Mouse (Mus musculus) MEL-GATA-1-ER (cell line): ENCODE measurements around the gene Neu2.

ENCODE experiments used
- DNase-seq: peaks from one replicate; pipeline ENCODE4 v3.0.0-alpha.2; 2012; ENCODE audit warnings: low read depth; ENCODE audit errors: extremely low read depth

Gene Neu2

DNA sequence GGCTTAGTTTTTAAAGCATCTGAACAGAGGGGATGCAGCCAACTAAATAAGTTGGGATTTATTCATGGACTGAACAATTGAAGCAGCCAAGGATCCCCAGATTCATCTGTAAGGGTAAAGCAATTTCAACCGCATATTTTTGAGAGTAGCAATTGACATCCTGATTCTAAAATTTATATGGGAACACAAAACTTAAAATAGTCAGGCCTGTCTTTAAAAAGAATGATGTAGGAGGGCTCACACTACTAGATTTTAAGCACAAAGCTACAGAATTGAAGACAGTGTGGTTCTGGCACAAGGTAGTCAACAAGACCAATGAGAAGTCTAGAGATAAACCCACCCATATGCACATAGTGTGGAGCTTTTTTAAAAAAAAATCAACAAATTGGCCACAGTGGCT, 27.3 kb downstream of the Neu2 start:
- no peak for DNase-seq

DNA sequence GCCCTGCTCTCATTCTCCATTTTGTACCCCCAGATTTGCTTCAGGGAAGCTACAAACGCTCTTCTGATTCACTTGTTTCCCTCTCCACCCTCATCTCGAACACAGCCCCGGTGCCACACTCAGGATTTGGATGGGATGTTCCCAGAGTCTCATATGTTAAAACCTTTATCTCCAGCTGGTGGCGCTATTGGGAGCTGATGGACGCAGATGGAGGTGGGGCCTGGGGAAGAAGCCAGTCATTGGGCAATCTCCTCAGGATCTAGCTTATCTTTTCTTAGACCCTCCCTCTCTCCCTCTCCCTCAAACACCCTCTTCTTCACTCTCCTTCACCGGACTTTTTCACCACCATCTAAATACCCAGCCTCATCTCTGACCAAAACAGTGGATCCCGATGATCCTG, 31.9 kb downstream of the Neu2 start:
- peak; percentile 7 for DNase-seq

DNA sequence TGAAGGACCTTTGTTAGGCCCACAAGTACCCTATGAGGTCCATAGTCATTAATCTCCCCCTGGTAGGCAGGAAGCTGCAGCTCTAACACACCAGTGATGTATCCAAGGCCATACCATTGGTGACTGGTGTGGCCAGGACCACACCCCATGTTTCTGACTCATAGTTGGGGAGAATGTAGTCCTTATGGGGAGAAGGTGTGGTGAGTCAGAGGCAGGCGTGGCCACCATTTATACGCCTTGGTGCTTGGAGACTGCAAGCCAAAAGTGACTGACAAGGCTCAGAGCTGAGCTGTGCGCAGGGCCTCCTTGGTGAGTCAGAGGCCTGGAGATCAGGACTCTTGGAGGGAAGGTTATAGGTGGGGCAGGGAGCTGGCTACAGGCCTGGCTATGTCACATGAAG, 41.3 kb downstream of the Neu2 start:
- peak; percentile 4 for DNase-seq

DNA sequence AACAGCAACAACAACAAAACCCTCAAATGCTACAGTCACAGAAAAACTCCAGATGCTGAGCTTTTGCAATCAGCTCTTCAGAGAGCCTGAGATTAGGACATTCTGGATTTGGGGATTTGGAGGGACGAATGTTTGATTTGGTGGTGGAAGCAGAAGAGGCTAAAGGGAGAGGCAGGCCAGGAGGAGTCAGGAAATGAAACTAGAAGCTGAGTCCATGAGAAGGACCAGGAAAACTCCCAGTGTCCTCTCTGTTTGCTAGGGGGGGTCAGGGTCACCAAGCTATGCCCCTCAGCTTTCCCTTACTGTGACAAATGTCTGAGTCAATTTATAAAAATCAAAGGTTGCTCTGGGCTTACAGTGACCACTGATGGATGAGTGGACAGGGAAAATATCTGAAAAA, 43.9 kb downstream of the Neu2 start:
- DNase-seq = no peak

DNA sequence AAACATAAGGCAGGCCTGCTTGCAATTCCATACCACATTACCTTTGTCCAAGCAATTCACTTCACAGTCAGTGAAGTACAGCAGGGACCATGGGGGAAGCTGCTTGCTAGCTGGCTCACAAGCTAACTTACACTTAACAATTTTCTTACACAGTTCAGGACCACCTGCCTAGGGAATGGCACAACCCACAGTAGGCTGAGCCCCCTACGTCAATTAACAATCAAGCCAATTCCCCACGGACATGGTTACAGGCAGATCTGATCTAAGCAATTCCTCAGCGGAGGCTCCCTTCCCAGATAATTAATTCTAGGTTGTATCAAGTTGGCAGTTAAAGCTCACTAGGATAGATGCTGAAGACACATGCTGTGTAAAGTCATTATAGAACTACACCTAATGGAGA, 53.3 kb downstream of the Neu2 start:
- no peak for DNase-seq

DNA sequence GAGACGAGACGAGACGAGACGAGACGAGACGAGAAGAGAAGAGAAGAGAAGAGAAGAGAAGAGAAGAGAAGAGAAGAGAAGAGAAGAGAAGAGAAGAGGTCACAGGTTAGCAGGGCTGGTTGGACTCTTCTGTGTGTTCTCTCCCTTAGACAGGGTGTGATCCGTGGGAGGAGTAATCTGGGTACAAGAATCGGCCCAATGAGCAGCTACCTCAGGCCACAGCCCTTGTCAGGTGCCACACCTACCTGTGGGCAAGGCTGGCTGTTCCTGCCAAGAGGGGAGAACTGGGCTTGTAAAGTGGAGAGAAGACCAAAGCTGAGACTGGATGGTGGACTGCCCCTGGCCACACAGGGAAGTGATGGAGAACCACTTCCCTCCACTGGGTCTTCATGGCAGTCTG, 56.1 kb downstream of the Neu2 start:
- no peak for DNase-seq

DNA sequence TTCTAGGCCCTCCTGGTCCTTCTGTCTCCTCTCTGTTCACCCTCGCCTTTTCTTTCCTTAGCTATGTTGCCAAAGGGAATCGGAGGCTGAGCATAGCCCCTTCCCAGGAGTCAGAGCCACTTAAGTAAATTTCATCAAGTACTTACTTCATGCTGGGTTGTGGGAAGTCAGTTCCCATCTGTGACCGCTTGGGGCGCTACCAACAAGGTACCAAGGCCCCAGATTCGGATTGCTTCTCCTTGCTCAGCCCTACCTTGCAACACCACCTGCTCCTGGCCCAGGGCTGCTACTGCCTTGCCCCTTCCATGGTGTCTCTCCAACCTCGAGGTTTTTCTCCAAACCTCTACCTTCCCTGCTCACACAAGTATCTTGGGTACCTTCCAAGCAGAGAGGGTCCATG, 58.7 kb downstream of the Neu2 start:
- peak; percentile 23 for DNase-seq

DNA sequence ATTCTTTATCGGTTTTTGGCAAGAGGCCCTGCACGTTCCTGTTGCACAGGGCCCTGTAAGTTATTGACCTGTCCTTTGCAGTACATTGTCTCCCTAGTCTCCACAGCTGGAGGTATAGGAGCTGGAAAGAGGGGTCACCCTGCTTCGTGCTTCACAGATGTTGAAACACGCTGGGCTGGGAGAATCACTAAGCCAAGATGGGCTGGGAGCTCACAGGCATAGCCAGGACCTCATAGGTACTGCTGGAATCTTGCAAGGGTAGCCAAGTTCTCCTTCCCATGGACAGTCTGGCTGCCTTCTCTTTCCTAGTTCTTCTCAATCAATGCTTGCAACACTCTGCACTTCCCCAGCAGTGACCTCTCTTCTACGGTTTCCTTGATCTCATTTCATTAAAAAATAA, 63.6 kb downstream of the Neu2 start:
- no peak for DNase-seq

DNA sequence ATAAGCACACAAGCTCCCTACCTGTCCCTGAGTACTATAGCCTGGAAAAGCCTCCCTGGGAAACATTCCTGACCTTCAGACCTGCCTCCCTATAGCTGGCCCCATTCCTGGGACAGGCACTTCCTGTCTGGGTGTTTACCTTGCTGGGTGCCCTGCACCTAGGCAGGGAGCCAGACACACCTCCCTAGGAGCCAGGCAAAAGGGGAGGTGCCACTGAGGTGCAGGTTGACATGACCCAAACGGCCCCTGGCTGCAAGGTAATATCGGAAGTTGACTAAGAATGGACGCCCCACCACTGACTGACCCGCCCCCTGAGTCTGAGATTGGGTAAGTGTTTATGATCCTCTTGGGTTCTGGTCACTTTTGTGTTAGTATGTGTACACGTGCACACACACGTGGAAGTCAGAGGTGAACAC, 64.1 kb downstream of the Neu2 start, which contains the start of gene Ngef:
Gene Ngef, minus strand, starts transcription at position 71 of the 416 bp plus-strand sequence.
- no peak for DNase-seq

DNA sequence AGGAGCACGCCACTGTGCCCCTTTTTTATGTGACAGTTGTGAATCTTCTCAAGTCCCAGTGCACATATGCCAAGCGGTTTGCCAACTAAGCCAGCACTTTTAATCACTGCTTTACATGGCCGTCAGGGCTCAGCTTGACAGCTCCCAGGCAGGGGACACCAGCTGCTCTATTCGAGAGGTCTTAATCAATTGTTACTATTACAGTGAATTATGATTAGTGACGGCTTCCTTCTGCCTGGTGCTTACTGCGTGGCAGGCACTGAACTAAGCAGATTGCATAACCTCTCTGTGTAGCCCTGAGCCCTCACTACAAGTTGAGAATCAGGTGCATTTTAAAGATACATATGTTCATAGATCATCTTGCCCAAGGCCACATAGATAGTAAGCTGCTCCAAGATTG, 64.7 kb downstream of the Neu2 start:
- DNase-seq = no peak

DNA sequence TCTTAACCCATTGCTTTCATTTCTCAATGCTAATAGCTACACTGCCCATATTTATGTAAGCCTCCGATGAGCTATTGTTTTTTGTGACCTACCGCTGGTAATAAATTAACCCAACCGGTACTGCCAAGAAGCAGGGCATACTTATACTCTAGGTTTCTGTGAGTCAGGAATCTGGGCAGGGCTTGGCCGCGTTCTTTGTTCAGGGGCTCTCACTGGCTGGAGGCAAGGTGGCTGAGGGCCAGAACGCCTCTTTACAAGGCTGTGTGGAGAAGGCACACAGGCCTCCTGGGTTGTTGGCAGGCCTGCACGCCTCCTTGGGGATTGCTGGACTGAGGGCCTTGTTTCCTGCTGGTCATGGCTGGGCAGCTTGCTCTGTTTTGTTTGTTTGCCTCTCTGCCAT, 65.1 kb downstream of the Neu2 start:
- no peak for DNase-seq

DNA sequence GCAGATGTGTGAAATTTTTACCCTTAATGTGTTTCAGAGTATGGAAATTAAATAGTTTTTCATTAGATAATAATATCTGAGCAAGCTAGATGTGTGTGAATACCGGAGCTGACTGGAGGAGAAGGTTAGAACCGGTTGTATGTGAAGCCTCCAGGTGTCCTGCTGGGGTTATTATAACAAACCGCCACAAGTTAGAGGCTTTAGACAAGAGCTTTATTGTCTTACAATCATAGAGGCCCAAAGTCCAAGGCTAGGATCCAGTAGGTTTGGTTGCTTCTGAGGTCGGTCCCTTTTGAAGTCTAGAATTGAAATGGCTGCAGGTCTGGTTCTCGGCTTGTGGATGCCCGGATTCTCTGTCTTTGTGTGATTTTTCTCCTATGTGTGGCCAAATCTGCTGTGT, 69.3 kb downstream of the Neu2 start:
- no peak for DNase-seq

DNA sequence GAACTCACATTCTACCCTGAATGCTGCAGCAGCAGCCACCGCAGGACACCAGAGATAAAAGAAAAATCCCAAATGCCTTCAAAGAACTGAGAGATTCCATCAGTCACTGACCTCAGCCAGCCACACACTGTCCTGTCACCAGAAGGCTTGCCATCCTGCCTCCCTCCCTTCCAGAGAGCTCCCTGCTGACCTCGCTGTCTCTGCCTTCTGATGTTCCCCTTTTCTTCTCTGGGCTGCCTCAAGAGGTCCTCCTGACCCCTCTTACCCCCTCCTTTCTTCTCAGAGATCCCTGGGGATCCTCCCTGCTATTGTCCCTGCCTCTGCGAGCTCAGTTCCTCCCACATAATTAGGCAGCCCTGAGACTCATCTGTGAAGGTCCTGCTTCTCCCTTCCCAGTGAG, 71.1 kb downstream of the Neu2 start:
- peak; percentile 1 for DNase-seq

DNA sequence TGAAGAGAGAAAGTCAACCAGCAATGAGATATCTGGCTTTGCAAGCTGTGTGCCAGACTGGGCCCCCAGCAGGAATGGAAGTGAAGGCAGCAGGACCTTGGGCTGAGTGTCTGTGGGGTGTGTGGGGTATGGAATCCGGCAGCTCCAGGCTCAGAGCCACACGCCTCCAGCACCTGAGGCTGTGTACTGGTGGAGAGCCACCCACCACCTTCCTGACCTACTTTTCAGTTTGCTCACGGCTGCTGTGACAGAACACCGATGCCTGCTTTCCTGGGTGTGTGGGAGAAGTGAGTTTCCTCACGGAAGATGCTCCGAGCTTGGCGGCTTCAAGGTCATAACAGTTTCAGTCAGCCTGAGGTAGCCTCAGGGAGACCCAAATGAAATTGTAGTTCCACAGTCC, 79.5 kb downstream of the Neu2 start:
- no peak for DNase-seq

DNA sequence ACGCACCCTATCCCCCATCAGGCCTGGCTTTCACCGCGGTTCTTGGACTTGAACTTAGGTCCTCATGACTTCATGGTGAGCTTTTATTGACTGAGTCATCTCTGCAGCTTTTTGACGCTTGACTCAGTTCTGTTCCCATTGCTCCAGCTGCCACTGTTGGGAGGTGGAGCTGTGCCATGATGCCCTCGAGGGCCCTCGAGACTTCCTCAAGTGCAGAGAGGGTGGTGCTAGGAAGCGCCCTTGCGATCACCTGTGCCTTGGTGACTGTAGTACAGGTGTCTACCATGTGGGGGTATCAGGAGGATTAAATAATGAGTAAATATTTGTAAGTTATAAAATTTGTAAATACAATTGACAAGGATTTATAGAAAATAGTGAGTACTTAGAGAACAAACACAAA, 80.3 kb downstream of the Neu2 start:
- DNase-seq = no peak

DNA sequence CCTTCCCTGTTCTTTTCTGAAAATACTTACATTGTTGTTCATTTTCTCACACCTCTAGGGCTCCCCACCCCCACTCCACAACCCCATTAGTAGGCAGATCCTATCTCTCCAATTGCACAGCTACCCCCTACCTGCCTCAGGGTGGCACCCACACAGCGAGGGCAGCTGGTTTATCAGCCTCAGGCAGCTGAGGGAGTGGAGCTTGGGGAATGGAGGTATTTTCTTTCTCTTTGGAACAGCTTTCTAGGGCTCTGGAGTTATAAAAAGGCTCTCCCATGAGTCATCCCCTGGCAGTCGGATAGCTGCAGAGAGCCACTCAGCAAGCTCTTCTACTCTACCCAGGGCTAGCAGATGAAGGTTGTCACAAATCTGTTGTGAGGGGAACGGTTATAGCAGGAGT, 84.6 kb downstream of the Neu2 start:
- DNase-seq = no peak

DNA sequence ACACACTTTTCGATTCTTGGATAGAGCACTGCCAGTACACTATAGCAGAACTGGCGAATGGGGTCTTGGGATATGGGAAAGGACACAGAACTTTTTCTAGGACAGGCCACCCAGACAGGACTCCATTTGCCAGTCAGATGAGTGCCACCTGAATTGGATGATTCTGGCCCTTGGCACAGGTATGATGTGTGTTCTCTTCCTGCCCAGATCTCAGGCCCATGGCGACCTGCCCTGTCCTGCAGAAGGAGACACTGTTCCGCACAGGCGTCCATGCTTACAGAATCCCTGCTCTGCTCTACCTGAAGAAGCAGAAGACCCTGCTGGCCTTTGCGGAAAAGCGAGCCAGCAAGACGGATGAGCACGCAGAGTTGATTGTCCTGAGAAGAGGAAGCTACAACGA, 85.0 kb downstream of the Neu2 start:
- no peak for DNase-seq

DNA sequence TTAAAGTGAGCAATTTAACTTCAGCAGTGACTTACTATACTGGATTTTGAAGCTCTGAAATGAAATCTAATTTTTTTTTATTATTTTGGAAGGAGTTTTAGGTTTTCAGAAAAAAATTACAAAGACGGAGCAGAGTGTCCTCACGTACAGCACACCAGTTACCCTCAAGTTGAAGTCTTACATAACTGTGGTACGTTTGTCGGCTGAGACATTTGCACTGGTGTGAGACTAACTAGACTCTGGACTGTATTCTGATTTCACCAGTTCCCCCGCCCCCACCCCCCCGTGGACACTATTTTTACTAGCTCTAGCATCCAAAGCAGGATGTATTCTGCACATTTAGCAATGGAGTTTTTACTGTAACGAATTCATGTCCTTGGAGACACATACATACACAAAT, 90.8 kb downstream of the Neu2 start:
- no peak for DNase-seq

DNA sequence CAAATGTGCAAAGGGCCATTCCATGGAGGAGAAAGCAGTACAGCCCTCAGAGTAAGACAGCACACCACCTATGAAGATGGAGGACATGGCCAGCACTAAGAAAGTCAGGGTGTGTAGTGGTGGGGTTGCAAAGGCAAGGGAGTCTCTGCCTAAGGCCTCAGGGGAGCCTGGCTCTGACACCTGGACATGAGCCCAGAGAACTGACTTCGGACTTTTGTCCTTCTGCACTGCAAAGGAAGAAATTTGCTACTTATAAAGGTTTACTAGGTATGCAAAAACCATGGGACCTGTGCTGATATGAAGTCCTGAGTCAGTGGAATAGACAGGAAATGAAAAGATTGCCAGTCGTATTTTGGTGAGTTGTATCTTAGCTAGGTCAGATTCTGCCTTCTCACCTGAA, 92.1 kb downstream of the Neu2 start:
- no peak for DNase-seq

DNA sequence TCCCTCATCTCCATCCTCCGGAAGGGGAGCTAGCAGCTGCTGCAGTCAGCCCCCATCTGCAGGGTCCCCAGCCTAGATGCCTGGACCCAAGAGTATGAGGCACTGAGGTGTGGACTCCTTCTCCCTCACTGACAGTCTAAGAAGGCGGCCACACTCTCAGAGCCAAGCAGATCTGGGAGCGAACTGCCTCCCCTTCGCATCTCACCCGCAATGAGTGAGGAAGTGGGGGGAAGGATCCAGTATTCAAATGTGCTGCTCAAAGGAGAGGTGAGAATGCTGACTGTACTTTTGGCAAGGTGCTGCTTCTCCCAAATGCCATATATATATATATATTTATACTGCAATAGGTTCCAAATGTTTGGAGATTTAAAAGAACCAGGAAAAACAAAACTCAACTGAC, 93.7 kb downstream of the Neu2 start:
- DNase-seq = no peak

DNA sequence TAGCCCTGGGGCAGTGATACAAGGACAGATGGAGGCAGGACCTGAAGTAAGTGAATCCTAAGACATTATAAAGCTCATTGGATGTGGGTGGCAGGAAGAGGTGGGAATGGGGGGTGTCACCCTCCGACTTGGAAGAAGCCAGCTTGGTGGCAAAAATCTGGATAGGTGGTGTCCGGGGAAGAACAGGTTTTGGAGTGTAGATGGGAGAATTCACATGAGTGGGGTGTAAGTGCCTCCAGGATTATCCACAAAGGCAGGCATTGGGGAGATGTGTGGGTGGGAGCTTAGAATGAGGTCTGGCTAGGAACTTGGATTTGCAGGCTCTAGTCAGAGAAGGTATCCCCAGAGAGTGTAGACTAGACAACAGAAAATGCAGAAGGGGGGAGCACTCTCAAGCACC, 95.6 kb downstream of the Neu2 start:
- DNase-seq = no peak

DNA sequence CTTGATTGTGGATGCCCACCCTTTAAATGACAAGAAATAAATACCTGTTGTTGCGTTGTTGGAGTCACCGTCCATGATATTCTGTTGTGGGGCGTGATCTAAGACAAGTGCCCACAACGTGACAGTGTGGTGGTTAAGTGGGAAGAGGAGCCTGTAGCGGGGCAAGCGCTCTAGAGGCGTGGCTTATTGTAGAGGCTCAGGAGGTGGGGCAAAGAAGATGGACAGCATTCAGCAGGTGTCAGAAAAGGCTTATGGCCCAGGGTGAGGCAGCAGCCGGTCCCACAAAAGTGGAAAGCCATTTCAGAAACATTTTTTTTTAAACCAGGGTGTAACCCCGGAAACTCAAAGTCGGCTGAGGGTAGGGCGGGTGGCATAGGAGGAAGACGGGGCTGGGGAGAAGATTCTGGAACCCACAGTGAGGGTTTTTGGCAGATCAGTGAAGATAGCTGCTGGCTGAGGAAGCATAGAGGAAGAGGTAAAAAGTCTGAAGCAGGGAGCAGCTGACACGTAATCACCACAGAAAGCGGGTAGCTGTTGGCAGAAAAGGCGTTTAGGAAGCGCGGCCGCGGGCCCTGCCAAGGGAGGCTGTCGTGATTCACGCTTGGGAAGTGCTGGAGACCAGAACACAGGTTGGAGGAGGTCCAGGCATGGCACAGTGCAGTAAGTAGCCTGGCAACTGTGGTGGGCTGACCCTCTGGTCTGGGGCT, 97.8 kb downstream of the Neu2 start:
- DNase-seq = no peak

DNA sequence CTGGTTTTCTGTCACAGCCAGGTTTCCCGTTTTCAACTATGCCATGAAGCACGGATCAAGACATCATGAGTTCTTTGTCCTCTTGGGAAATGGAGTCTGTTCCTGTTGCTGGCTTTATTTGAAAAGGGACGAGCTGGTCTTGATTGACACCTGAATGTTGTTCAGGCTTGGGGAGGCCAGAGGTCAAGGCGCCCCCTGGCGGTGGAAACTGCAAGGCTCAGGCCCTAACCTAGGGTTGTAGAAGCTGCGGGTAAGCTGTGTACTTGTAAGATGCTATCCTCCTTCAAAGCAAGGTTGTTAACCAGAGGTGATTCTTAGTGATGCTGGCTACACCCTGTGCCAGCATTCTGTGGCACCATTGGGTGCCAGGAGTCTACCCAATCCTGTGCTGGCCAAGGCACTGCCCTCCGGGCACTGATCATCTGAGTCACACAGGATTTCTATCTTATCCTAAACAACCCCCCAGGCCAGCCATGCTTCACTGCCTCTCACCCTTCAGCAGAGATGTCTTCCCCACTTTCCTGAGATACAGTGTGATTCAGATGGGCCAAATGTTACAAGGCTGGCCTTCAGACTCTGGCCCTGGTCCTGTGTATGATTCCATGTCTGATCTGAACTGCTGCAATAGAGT, 98.8 kb downstream of the Neu2 start:
- DNase-seq = peak; percentile 28
